ENCODE assay signal across 11 mouse cellular contexts in the genomic region with DNA sequence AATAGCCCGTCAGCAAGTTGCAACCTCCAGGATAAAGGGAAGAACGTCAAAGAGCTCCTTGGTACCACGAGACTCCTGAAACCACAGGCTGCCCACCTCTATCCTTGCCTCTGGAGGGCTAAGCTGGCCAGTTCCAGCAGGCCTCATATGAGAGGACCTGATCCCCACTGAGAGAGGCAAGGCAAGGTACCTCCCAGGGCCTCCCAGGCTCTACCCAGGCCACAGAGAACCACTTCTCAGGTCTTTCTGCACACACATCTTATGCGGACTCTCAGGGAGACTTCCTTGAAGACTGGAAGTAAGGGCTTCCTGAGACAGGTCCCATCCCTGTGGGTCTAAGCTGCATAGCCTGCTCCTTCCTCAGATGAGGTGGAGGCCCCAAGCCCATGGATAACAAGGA. TPM values are rescaled to one million over a fixed set of nuclear protein-coding genes. Genes with fewer than 3 reads are reported as not detected.
DNase-seq lines count a peak whose midpoint lies in the region; ATAC-seq and TF ChIP-seq lines count a peak whose summit lies in the region.
"Had no signal": no experiment of that assay in that cellular context is flagged by ENCODE, and none has a peak within 500 bp of the region (broad histone marks: within the 10 kb centered on the region; RNA-seq: fewer than 3 reads in every experiment).

No protein-coding gene starts in this region.

- intact Hi-C loops in left cerebral cortex, postnatal 10 days (cut with DNase I), result no loop called here

- H3K27ac ChIP-seq in kidney, embryonic 15.5 days, result peak overlapping the region; percentile 33; the same call in 1 of the 2 replicates
- H3K27ac ChIP-seq in forebrain, embryonic 10.5 days, result peak overlapping the region; percentile 100; the same call in 1 of the 2 replicates
- H3K27ac ChIP-seq in intestine, embryonic 15.5 days, result no peak overlapping the region
- H3K27ac ChIP-seq in neural tube, embryonic 13.5 days (replicated peaks), result no peak overlapping the region
- no peak overlapping the region for H3K27ac ChIP-seq in thymus, adult 2 months (ENCODE audit: control insufficient read depth, insufficient read depth, low read length)

- ATAC-seq in kidney, embryonic 15.5 days (replicated peaks; ENCODE audit: low FRiP score), result no peak
- no peak for ATAC-seq in intestine, embryonic 15.5 days
- no peak for ATAC-seq in neural tube, embryonic 13.5 days (ENCODE audit: low read depth)

- H3K4me3 ChIP-seq in kidney, embryonic 15.5 days (replicated peaks), result no peak overlapping the region
- H3K4me3 ChIP-seq in forebrain, embryonic 10.5 days, result peak overlapping the region; percentile 96
- no peak overlapping the region for H3K4me3 ChIP-seq in intestine, embryonic 15.5 days (replicated peaks)
- H3K4me3 ChIP-seq in neural tube, embryonic 13.5 days, result peak overlapping the region; percentile 92
- no peak overlapping the region for H3K4me3 ChIP-seq in thymus, adult 2 months (ENCODE audit: control insufficient read depth, insufficient read depth, low read length)

- H3K9me3 ChIP-seq in kidney, embryonic 15.5 days (replicated peaks), result no peaks in the 10 kb centered on the region
- no peaks in the 10 kb centered on the region for H3K9me3 ChIP-seq in forebrain, embryonic 10.5 days
- H3K9me3 ChIP-seq in intestine, embryonic 15.5 days, result no peaks in the 10 kb centered on the region
- no peaks in the 10 kb centered on the region for H3K9me3 ChIP-seq in neural tube, embryonic 13.5 days

- no peak for TF ChIP-seq POLR2A in thymus, adult 2 months (IDR thresholded peaks at IDR 0.05; ENCODE audit: control insufficient read depth, extremely low read depth, insufficient read depth, low read length, poor library complexity)

- H3K4me1 ChIP-seq in kidney, embryonic 15.5 days, result peaks cover 79% of the 10 kb centered on the region
- peaks cover 87% of the 10 kb centered on the region for H3K4me1 ChIP-seq in forebrain, embryonic 10.5 days
- H3K4me1 ChIP-seq in intestine, embryonic 15.5 days (replicated peaks), result peaks cover 64% of the 10 kb centered on the region
- H3K4me1 ChIP-seq in neural tube, embryonic 13.5 days (replicated peaks), result peaks cover 71% of the 10 kb centered on the region
- H3K4me1 ChIP-seq in thymus, adult 2 months (replicated peaks; ENCODE audit: control insufficient read depth, insufficient read depth, low read length), result peaks cover 34% of the 10 kb centered on the region

- no peak for TF ChIP-seq CTCF in thymus, adult 2 months (IDR thresholded peaks at IDR 0.05; ENCODE audit: borderline replicate concordance, control insufficient read depth, extremely low read depth, insufficient read depth, low read length, poor library complexity)

- H3K36me3 ChIP-seq in kidney, embryonic 15.5 days, result peaks cover 43% of the 10 kb centered on the region
- H3K36me3 ChIP-seq in forebrain, embryonic 10.5 days (replicated peaks), result peaks cover 54% of the 10 kb centered on the region
- peaks cover 22% of the 10 kb centered on the region for H3K36me3 ChIP-seq in intestine, embryonic 15.5 days
- H3K36me3 ChIP-seq in neural tube, embryonic 13.5 days, result peaks cover 46% of the 10 kb centered on the region
- H3K36me3 ChIP-seq in thymus, adult 2 months (ENCODE audit: control insufficient read depth, insufficient read depth, low read length), result peaks cover 15% of the 10 kb centered on the region

- 0 out of 2 replicates have a peak overlapping the region, but pooled peaks have one; percentile 83 for H3K9ac ChIP-seq in kidney, embryonic 15.5 days
- H3K9ac ChIP-seq in intestine, embryonic 15.5 days, result no peak overlapping the region
- H3K9ac ChIP-seq in neural tube, embryonic 13.5 days, result peak overlapping the region; percentile 99

- H3K27me3 ChIP-seq in kidney, embryonic 15.5 days, result no peaks in the 10 kb centered on the region
- H3K27me3 ChIP-seq in forebrain, embryonic 10.5 days (ENCODE audit: poor library complexity, severe bottlenecking), result 0 out of 2 replicates have a peak, but pooled peaks cover 7% of the 10 kb centered on the region
- H3K27me3 ChIP-seq in intestine, embryonic 15.5 days (replicated peaks), result no peaks in the 10 kb centered on the region
- H3K27me3 ChIP-seq in neural tube, embryonic 13.5 days, result no peaks in the 10 kb centered on the region
- H3K27me3 ChIP-seq in thymus, adult 2 months (ENCODE audit: control insufficient read depth, insufficient read depth, low read length), result no peaks in the 10 kb centered on the region

- peak overlapping the region; percentile 77; the same call in 1 of the 2 replicates for H3K4me2 ChIP-seq in kidney, embryonic 15.5 days
- peak overlapping the region; percentile 68 for H3K4me2 ChIP-seq in intestine, embryonic 15.5 days (replicated peaks)
- peak overlapping the region; percentile 94 for H3K4me2 ChIP-seq in neural tube, embryonic 13.5 days

- DNase-seq in kidney, postnatal 10 days, result no peak
- DNase-seq in forebrain, embryonic 10.5 days (ENCODE audit: extremely low spot score, low spot score), result no peak
- no peak for DNase-seq in thymus, adult 2 months
- DNase-seq in left cerebral cortex, postnatal 10 days (ENCODE audit: extremely low spot score in 1 of 2, low spot score in 2 of 2), result no peak
- DNase-seq in thymus, postnatal 14 days, result no peak
- DNase-seq: adrenal gland, postnatal 36 days; kidney, postnatal 36 days; thymus, adult 18-20 months had no signal

- WGBS in kidney, embryonic 15.5 days, result 69% methylated on average over 4 of the region's 4 CpGs
- WGBS in forebrain, embryonic 10.5 days, result 88% methylated on average over 4 of the region's 4 CpGs
- 63% methylated on average over 4 of the region's 4 CpGs for WGBS in intestine, embryonic 15.5 days
- 69% methylated on average over 4 of the region's 4 CpGs for WGBS in neural tube, embryonic 13.5 days
- 93% methylated on average over 4 of the region's 4 CpGs for WGBS in thymus, adult 2 months

RNA-seq across cellular contexts. Expression of gene Csnk1e, which starts 16.0 kb away (rescaled TPM):
- 87.0 and 90.6 TPM in 2 replicates for polyA plus RNA-seq in kidney, embryonic 15.5 days (2015; fragmentation: Nextera tagmentation; extraction: Ambion mirVana)
- polyA plus RNA-seq in forebrain, embryonic 10.5 days (2016; fragmentation: Nextera tagmentation; extraction: Ambion mirVana), result 117 and 123 TPM in 2 replicates
- 59.1 and 61.8 TPM in 2 replicates for polyA plus RNA-seq in intestine, embryonic 15.5 days (2015; fragmentation: Nextera tagmentation; extraction: Ambion mirVana)
- 275 and 281 TPM in 2 replicates for polyA plus RNA-seq in neural tube, embryonic 13.5 days (2015; fragmentation: Nextera tagmentation; extraction: Ambion mirVana)
- 155 and 173 TPM in 2 replicates for polyA plus RNA-seq in thymus, adult 2 months (2012; rRNA removed)
- total RNA-seq in left cerebral cortex, postnatal 10 days (2021), result 100 to 1,000 TPM; 181 to 198 TPM

RNA-seq across cellular contexts. Expression of gene Tmem184b, which starts 36.0 kb away (rescaled TPM):
- polyA plus RNA-seq in kidney, embryonic 15.5 days (2015; fragmentation: Nextera tagmentation; extraction: Ambion mirVana), result 67.7 and 75.5 TPM in 2 replicates
- polyA plus RNA-seq in forebrain, embryonic 10.5 days (2016; fragmentation: Nextera tagmentation; extraction: Ambion mirVana), result 50.0 and 56.1 TPM in 2 replicates
- polyA plus RNA-seq in intestine, embryonic 15.5 days (2015; fragmentation: Nextera tagmentation; extraction: Ambion mirVana), result 49.4 and 51.0 TPM in 2 replicates
- polyA plus RNA-seq in neural tube, embryonic 13.5 days (2015; fragmentation: Nextera tagmentation; extraction: Ambion mirVana), result 42.0 and 45.8 TPM in 2 replicates
- polyA plus RNA-seq in thymus, adult 2 months (2012; rRNA removed), result 225 and 303 TPM in 2 replicates
- 10 to 100 TPM; 51.2 to 54.0 TPM for total RNA-seq in left cerebral cortex, postnatal 10 days (2021)

Comparison
In these comparisons a context has a peak if more than half of its experiments do, and no peak if none do; other contexts are left out.
1. H3K27ac ChIP-seq: peak in kidney, embryonic 15.5 days (single experiment) and forebrain, embryonic 10.5 days (single experiment); none in intestine, embryonic 15.5 days (single experiment), neural tube, embryonic 13.5 days (single experiment) and thymus, adult 2 months (single experiment).
2. H3K4me3 ChIP-seq: peak in forebrain, embryonic 10.5 days (single experiment) and neural tube, embryonic 13.5 days (single experiment); none in kidney, embryonic 15.5 days (single experiment), intestine, embryonic 15.5 days (single experiment) and thymus, adult 2 months (single experiment).
3. Peak in every context shown above with its lines, with median percentiles within 50 percentile points of each other: H3K4me2 ChIP-seq.